Mouse (Mus musculus): ENCODE measurements around the gene Klk14. TPM values are rescaled to one million over a fixed set of nuclear protein-coding genes. Genes with fewer than 3 reads are reported as not detected.
"Not testable (repeated sequence)": the region's sequence is repeated elsewhere in the genome, so short reads cannot be mapped to it uniquely, and the experiment has no call there.

The Klk14 gene
- polyA plus RNA-seq (2015; fragmentation: Nextera tagmentation; extraction: Ambion mirVana), result not detected in 2 replicates

- no peaks in the 10 kb centered on the region for H3K27me3 ChIP-seq
- H3K4me1 ChIP-seq (replicated peaks), result no peaks in the 10 kb centered on the region
- H3K4me3 ChIP-seq (replicated peaks), result no peak within 1 kb of the TSS
- H3K36me3 ChIP-seq (replicated peaks), result no peaks in the 10 kb centered on the region
- H3K9ac ChIP-seq, result no peak within 1 kb of the TSS
- no peaks in the 10 kb centered on the region for H3K9me3 ChIP-seq (replicated peaks)
- H3K27ac ChIP-seq (replicated peaks), result no peak within 1 kb of the TSS
- no peak within 1 kb of the TSS for H3K4me2 ChIP-seq
- no peak for ATAC-seq (ENCODE audit: insufficient read depth)
Measured at GRCm38 (mm10) chr7:43690118-43690517, at the start of gene Klk14. Gene Klk14 (plus strand): TSS chr7:43690418.

- no peaks in the 10 kb centered on the region for H3K36me3 ChIP-seq (replicated peaks)
- no peaks in the 10 kb centered on the region for H3K9me3 ChIP-seq (replicated peaks)
- no peak for ATAC-seq (ENCODE audit: insufficient read depth)
- H3K27me3 ChIP-seq, result no peaks in the 10 kb centered on the region
- H3K4me1 ChIP-seq (replicated peaks), result no peaks in the 10 kb centered on the region
- peak overlapping the region; percentile 38 for H3K27ac ChIP-seq (replicated peaks)
- H3K9ac ChIP-seq, result no peak overlapping the region
- no peak overlapping the region for H3K4me3 ChIP-seq (replicated peaks)
- H3K4me2 ChIP-seq, result no peak overlapping the region
- 54% methylated on average over 5 of the region's 5 CpGs for WGBS (ENCODE audit: insufficient replicate concordance)
Measured at GRCm38 (mm10) chr7:43642587-43642986, 47.6 kb upstream of the Klk14 start.

- Histone ChIP-seq H3K4me1 (replicated peaks) (no peaks in the 10 kb centered on the region), H3K27ac (replicated peaks) (peak overlapping the region; percentile 38), H3K4me3 (replicated peaks) (no peak overlapping the region), H3K9me3 (replicated peaks) (no peaks in the 10 kb centered on the region), H3K9ac (no peak overlapping the region), H3K27me3 (no peaks in the 10 kb centered on the region), H3K36me3 (replicated peaks) (no peaks in the 10 kb centered on the region), H3K4me2 (no peak overlapping the region)
- WGBS (ENCODE audit: insufficient replicate concordance), result 53% methylated on average over 17 of the region's 17 CpGs
- ATAC-seq (ENCODE audit: insufficient read depth), result no peak
Measured at GRCm38 (mm10) chr7:43643046-43643652, 47.1 kb upstream of the Klk14 start.

GRCm38 (mm10) chr7:43652683-43653082 lies 37.5 kb upstream of the Klk14 start:
- H3K9me3 ChIP-seq (replicated peaks), result no peaks in the 10 kb centered on the region
- no peaks in the 10 kb centered on the region for H3K36me3 ChIP-seq (replicated peaks)
- H3K27ac ChIP-seq (replicated peaks), result no peak overlapping the region
- no peaks in the 10 kb centered on the region for H3K4me1 ChIP-seq (replicated peaks)
- ATAC-seq (ENCODE audit: insufficient read depth), result no peak
- no peaks in the 10 kb centered on the region for H3K27me3 ChIP-seq
- H3K9ac ChIP-seq, result no peak overlapping the region
- WGBS (ENCODE audit: insufficient replicate concordance), result 62% methylated on average over 6 of the region's 6 CpGs
- H3K4me2 ChIP-seq, result no peak overlapping the region
- no peak overlapping the region for H3K4me3 ChIP-seq (replicated peaks)

- Histone ChIP-seq H3K27me3 (no peaks in the 10 kb centered on the region), H3K36me3 (replicated peaks) (no peaks in the 10 kb centered on the region), H3K4me1 (replicated peaks) (no peaks in the 10 kb centered on the region), H3K9me3 (replicated peaks) (no peaks in the 10 kb centered on the region), H3K9ac (no peak overlapping the region), H3K4me2 (no peak overlapping the region), H3K27ac (replicated peaks) (no peak overlapping the region), H3K4me3 (replicated peaks) (no peak overlapping the region)
- 22% methylated on average over 3 of the region's 3 CpGs for WGBS (ENCODE audit: insufficient replicate concordance)
- no peak for ATAC-seq (ENCODE audit: insufficient read depth)
Measured at GRCm38 (mm10) chr7:43654519-43654918, 35.7 kb upstream of the Klk14 start.

GRCm38 (mm10) chr7:43656232-43656631 lies 34.0 kb upstream of the Klk14 start:
- H3K9me3 ChIP-seq (replicated peaks), result no peaks in the 10 kb centered on the region
- no peak overlapping the region for H3K4me2 ChIP-seq
- H3K36me3 ChIP-seq (replicated peaks), result no peaks in the 10 kb centered on the region
- H3K27ac ChIP-seq (replicated peaks), result no peak overlapping the region
- no peaks in the 10 kb centered on the region for H3K4me1 ChIP-seq (replicated peaks)
- no peak for ATAC-seq (ENCODE audit: insufficient read depth)
- H3K9ac ChIP-seq, result no peak overlapping the region
- H3K4me3 ChIP-seq (replicated peaks), result 0 out of 2 replicates have a peak overlapping the region, but pooled peaks have one; percentile 4
- WGBS (ENCODE audit: insufficient replicate concordance), result 20% methylated on average over 6 of the region's 6 CpGs
- no peaks in the 10 kb centered on the region for H3K27me3 ChIP-seq

- 31% methylated on average over 1 of the region's 1 CpGs for WGBS (ENCODE audit: insufficient replicate concordance)
Measured at GRCm38 (mm10) chr7:43660002-43660401, 30.2 kb upstream of the Klk14 start, which contains the start of gene Siglece. Gene Siglece (minus strand): TSS chr7:43660161.

GRCm38 (mm10) chr7:43662804-43663203 lies 27.4 kb upstream of the Klk14 start:
- Histone ChIP-seq H3K9me3 (replicated peaks) (no peaks in the 10 kb centered on the region), H3K9ac (no peak overlapping the region), H3K27me3 (no peaks in the 10 kb centered on the region), H3K36me3 (replicated peaks) (no peaks in the 10 kb centered on the region), H3K4me3 (replicated peaks) (no peak overlapping the region), H3K4me2 (no peak overlapping the region), H3K4me1 (replicated peaks) (no peaks in the 10 kb centered on the region), H3K27ac (replicated peaks) (no peak overlapping the region)
- 61% methylated on average over 1 of the region's 1 CpGs for WGBS (ENCODE audit: insufficient replicate concordance)
- no peak for ATAC-seq (ENCODE audit: insufficient read depth)

More at GRCm38 (mm10) chr7:43660002-43660401, 30.2 kb upstream of the Klk14 start, which contains the start of gene Siglece:
- no peaks in the 10 kb centered on the region for H3K4me1 ChIP-seq (replicated peaks)
- ATAC-seq (ENCODE audit: insufficient read depth), result no peak
- no peak within 1 kb of the TSS for H3K27ac ChIP-seq (replicated peaks)
- H3K4me2 ChIP-seq, result peak within 1 kb of the TSS; percentile 11
- H3K36me3 ChIP-seq (replicated peaks), result no peaks in the 10 kb centered on the region
- no peaks in the 10 kb centered on the region for H3K9me3 ChIP-seq (replicated peaks)
- no peak within 1 kb of the TSS for H3K9ac ChIP-seq
- H3K4me3 ChIP-seq (replicated peaks), result peak within 1 kb of the TSS; percentile 27
- no peaks in the 10 kb centered on the region for H3K27me3 ChIP-seq

GRCm38 (mm10) chr7:43667221-43667620 lies 23.0 kb upstream of the Klk14 start:
- WGBS (ENCODE audit: insufficient replicate concordance), result 68% methylated on average over 4 of the region's 4 CpGs
- H3K27ac ChIP-seq (replicated peaks); H3K27me3 ChIP-seq; H3K9me3 ChIP-seq (replicated peaks); H3K9ac ChIP-seq; H3K4me3 ChIP-seq (replicated peaks); H3K36me3 ChIP-seq (replicated peaks); H3K4me2 ChIP-seq; ATAC-seq (ENCODE audit: insufficient read depth): not testable (repeated sequence)
- H3K4me1 ChIP-seq (replicated peaks), result peaks cover 11% of the 10 kb centered on the region; the same call in 1 of the 2 replicates

- no peaks in the 10 kb centered on the region for H3K9me3 ChIP-seq (replicated peaks)
- H3K4me2 ChIP-seq, result no peak overlapping the region
- no peak overlapping the region for H3K9ac ChIP-seq
- H3K4me1 ChIP-seq (replicated peaks), result peaks cover 21% of the 10 kb centered on the region
- 13% methylated on average over 3 of the region's 3 CpGs for WGBS (ENCODE audit: insufficient replicate concordance)
- H3K4me3 ChIP-seq (replicated peaks), result no peak overlapping the region
- H3K36me3 ChIP-seq (replicated peaks), result no peaks in the 10 kb centered on the region
- no peak overlapping the region for H3K27ac ChIP-seq (replicated peaks)
- no peaks in the 10 kb centered on the region for H3K27me3 ChIP-seq
- ATAC-seq (ENCODE audit: insufficient read depth), result no peak
Measured at GRCm38 (mm10) chr7:43668582-43668981, 21.6 kb upstream of the Klk14 start.

GRCm38 (mm10) chr7:43671064-43671808 lies 19.0 kb upstream of the Klk14 start:
- Histone ChIP-seq H3K36me3 (replicated peaks) (peaks cover 16% of the 10 kb centered on the region), H3K27ac (replicated peaks) (no peak overlapping the region), H3K4me3 (replicated peaks) (peak overlapping the region; percentile 69), H3K4me1 (replicated peaks) (peaks cover 21% of the 10 kb centered on the region), H3K4me2 (peak overlapping the region; percentile 72), H3K9ac (peak overlapping the region; percentile 65), H3K27me3 (no peaks in the 10 kb centered on the region), H3K9me3 (replicated peaks) (no peaks in the 10 kb centered on the region)
- WGBS (ENCODE audit: insufficient replicate concordance), result 58% methylated on average over 11 of the region's 11 CpGs
- ATAC-seq (ENCODE audit: insufficient read depth), result peak; percentile 26
